8 mouse cellular contexts compared by ENCODE assay signal in the genomic region with DNA sequence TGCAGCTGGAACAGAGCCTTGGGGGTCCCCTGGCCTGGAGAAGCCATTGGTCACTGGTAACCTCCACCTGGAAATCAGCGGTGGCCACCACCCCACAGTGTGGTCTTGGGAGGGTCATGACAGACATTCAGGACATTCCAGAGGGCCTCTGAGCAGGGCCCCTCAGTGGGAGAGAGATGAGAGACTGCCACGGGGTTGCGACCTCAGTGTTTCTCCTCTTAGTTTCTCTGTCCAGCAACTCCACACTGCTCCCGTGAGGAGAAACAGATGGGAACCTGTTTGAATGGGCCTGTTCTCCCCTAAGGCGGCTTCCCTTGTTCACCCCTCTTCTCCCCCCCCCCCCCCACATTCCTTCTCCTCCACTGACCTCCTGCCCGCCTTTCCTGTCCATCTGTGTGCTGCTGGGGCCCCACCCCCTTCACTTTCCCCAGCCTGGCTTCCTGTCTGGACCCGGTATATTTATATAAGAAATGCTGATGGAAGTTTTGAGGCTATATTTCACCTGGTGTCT. TPM values are rescaled to one million over a fixed set of nuclear protein-coding genes. Genes with fewer than 3 reads are reported as not detected.
DNase-seq lines count a peak whose midpoint lies in the region; ATAC-seq and TF ChIP-seq lines count a peak whose summit lies in the region.

No protein-coding gene starts in this region.

- no peaks in the 10 kb centered on the region for H3K36me3 ChIP-seq in heart, postnatal 0 days (replicated peaks; ENCODE audit: control insufficient read depth, insufficient read depth, low read length)
- 0 out of 2 replicates have a peak, but pooled peaks cover 5% of the 10 kb centered on the region for H3K36me3 ChIP-seq in stomach, embryonic 15.5 days

- no peaks in the 10 kb centered on the region for H3K9me3 ChIP-seq in heart, postnatal 0 days (replicated peaks; ENCODE audit: control insufficient read depth, low read length)
- no peaks in the 10 kb centered on the region for H3K9me3 ChIP-seq in stomach, embryonic 15.5 days

- WGBS in heart, postnatal 0 days, result 15% methylated on average over 6 of the region's 7 CpGs
- WGBS in stomach, embryonic 15.5 days, result 10% methylated on average over 7 of the region's 7 CpGs

- peak; percentile 29 for DNase-seq in Muller cell, postnatal 12 days (ENCODE audit: inconsistent ontology term)
- DNase-seq in cerebellum, adult 9-11 months, result peak; percentile 83
- DNase-seq in heart, postnatal 0 days (ENCODE audit: low spot score), result peak; percentile 33
- peak; percentile 71 to 84 for DNase-seq in kidney, postnatal 4 days
- no peak for DNase-seq in layer of hippocampus, postnatal 10 days (ENCODE audit: low spot score in 2 of 2)
- no peak for DNase-seq in ovary, postnatal 36 days (ENCODE audit: low spot score)

- H3K4me2 ChIP-seq in heart, postnatal 0 days (ENCODE audit: low read depth, low read length), result no peak overlapping the region
- H3K4me2 ChIP-seq in stomach, embryonic 15.5 days, result no peak overlapping the region

- no peak for TF ChIP-seq EP300 in heart, postnatal 0 days (IDR thresholded peaks at IDR 0.05; ENCODE audit: low read depth)

- ATAC-seq in heart, postnatal 0 days (ENCODE audit: insufficient read depth, low read depth), result peak; percentile 37; the same call in 1 of the 2 replicates
- peak; percentile 33; the same call in 1 of the 2 replicates for ATAC-seq in stomach, embryonic 15.5 days (ENCODE audit: insufficient read depth, low FRiP score, low read depth)
- no peak for ATAC-seq in erythroid progenitor cell, adult 5-6 weeks (replicated peaks; ENCODE audit: low FRiP score, poor library complexity, severe bottlenecking)

- no peak overlapping the region; the same call in 1 of the 2 replicates for H3K27ac ChIP-seq in heart, postnatal 0 days (ENCODE audit: low read depth)
- peak overlapping the region; percentile 87 for H3K27ac ChIP-seq in stomach, embryonic 15.5 days

- TF ChIP-seq CTCF in heart, postnatal 0 days (IDR thresholded peaks at IDR 0.05; ENCODE audit: low read depth), result no peak

- no peaks in the 10 kb centered on the region for H3K27me3 ChIP-seq in heart, postnatal 0 days (ENCODE audit: control insufficient read depth, insufficient read depth, low read length)
- no peaks in the 10 kb centered on the region for H3K27me3 ChIP-seq in stomach, embryonic 15.5 days (replicated peaks)

- peaks cover 12% of the 10 kb centered on the region; the same call in 1 of the 2 replicates for H3K4me1 ChIP-seq in heart, postnatal 0 days (ENCODE audit: control insufficient read depth, insufficient read depth)
- H3K4me1 ChIP-seq in stomach, embryonic 15.5 days, result peaks cover 25% of the 10 kb centered on the region

- H3K9ac ChIP-seq in heart, postnatal 0 days (replicated peaks; ENCODE audit: low read depth, low read length), result no peak overlapping the region
- no peak overlapping the region for H3K9ac ChIP-seq in stomach, embryonic 15.5 days

- H3K4me3 ChIP-seq in heart, postnatal 0 days (ENCODE audit: low read depth, low read length), result no peak overlapping the region
- no peak overlapping the region for H3K4me3 ChIP-seq in stomach, embryonic 15.5 days (replicated peaks)

RNA-seq across cellular contexts. Expression of a gene that starts 14.6 kb away (rescaled TPM):
- total RNA-seq in heart, postnatal 0 days (2014; rRNA removed; ENCODE audit: low replicate concordance), result 0.89 and 1.1 TPM in 2 replicates
- polyA plus RNA-seq in heart, postnatal 0 days (2015; fragmentation: Nextera tagmentation; extraction: Ambion mirVana), result 0.84 and 0.87 TPM in 2 replicates
- polyA plus RNA-seq in stomach, embryonic 15.5 days (2015; fragmentation: Nextera tagmentation; extraction: Ambion mirVana), result 3.3 and 3.6 TPM in 2 replicates
- total RNA-seq in erythroid progenitor cell, adult 5-6 weeks (2015; ENCODE audit: low replicate concordance), result 0.36 TPM in 1 of 2 replicates, not detected in the other
- total RNA-seq in erythroid progenitor cell, adult 5-6 weeks (2017; ENCODE audit: low replicate concordance), result 0.90 TPM in 1 of 2 replicates, not detected in the other
- 10 to 100 TPM; 26.2 TPM for total RNA-seq in layer of hippocampus, postnatal 10 days (2021)

Comparison
In these comparisons a context has a peak if more than half of its experiments do, and no peak if none do; other contexts are left out.
1. DNase-seq: peak in Muller cell, postnatal 12 days (single experiment), cerebellum, adult 9-11 months (single experiment), heart, postnatal 0 days (single experiment) and kidney, postnatal 4 days (2 of 2); none in layer of hippocampus, postnatal 10 days (0 of 2) and ovary, postnatal 36 days (single experiment).
2. RNA of a gene that starts 14.6 kb away (total RNA-seq): 26.2 TPM in layer of hippocampus, postnatal 10 days; 0.89 to 1.1 TPM in heart, postnatal 0 days and 0.36 to 0.90 TPM in erythroid progenitor cell, adult 5-6 weeks; every median in the first group is over 10 times any median in the second.